Mouse (Mus musculus): ENCODE measurements around the gene Cpsf2. TPM values are rescaled to one million over a fixed set of nuclear protein-coding genes. Genes with fewer than 3 reads are reported as not detected.
"Not testable (repeated sequence)": the region's sequence is repeated elsewhere in the genome, so short reads cannot be mapped to it uniquely, and the experiment has no call there.

Cpsf2 gene
- polyA plus RNA-seq (2017; shearing (Covaris generic)) = 10 to 100 TPM; 16.2 to 19.4 TPM

DNA sequence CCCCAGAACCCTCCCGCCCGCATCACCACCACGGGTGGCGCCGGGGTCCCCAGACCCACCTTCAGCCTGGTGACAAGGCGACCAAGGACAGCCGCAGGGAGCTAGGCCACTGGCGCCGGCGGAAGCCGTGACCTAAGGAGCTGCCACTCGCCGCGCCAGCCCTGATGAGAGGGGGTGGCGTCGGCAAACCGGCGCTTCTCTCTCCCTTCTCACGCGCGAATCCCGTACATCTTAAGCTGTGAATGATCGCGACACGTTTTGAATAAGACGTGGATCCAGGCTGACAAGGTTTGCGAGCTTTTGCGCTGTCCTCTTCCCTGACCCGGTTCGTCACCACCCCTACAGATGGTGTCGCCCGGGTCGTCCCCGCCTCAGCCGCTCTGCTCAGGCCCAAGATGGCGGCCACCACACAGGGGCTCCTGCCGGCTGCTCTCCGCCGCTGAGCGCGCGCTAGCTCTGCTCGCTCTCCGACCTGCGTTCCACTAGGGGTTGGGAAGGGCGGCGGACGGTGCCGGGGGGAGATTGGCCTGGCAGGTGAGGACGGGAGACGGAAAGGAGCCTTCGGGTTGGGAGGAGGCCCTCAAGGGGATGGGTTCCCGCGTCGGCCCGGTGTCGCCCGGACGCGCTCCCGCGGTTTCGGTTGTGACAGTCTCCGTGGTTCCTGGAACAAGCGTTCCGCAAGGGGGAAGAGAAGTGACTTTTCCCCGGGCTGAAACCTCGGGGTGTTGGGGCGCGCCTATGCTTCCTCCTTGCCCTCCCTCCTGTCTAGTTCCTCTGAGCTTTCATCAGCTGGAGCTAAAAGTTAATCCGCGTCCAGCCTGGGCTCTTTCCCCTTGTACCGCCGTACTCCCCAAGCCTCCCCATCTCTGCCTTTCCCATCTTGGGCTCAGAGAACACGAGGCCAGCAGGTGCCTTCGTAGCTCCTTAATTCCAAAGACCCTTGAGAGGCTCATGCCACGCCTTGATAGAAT, at the start of gene Cpsf2:
Gene Cpsf2, plus strand, starts transcription at position 388 of the 971 bp plus-strand sequence.
- ATAC-seq = peak; percentile 85

DNA sequence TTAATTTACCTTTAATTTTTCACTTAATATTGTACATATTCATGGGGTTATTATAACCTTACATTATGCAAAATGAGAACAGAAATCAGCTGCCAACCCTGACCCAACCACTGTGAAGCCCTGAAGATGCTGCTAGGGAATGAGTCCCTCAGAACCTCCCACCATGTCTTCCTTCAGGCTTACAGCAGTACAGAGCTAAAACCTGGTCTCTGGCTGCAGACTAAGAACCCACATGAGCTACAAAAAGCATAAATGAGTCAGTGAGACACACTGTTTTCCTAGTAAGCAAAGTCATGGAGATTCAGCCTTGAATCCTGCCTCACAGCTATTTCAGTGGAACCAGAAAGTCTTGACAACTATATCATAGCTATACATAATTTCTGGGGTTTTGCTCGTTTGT, 47.4 kb upstream of the Cpsf2 start:
- no peak for ATAC-seq

DNA sequence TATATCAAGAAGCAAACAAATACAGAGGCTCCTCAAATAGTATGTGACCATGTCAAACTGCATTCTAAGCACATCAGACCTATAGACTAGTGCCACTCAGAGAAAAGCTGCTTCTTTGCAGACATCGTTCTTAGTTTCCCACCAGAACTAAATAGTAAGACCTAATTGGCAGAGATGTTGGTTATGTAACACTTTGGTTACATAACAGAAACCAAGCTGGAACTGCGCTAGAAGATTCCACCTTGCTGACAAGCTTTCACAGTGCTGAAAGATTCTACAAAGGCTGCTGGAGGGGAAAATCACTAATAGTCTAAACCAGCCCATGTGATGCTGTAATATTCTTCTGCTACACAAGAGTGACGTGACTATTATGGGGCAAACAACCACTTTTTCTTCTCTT, 40.6 kb upstream of the Cpsf2 start:
- ATAC-seq = no peak

DNA sequence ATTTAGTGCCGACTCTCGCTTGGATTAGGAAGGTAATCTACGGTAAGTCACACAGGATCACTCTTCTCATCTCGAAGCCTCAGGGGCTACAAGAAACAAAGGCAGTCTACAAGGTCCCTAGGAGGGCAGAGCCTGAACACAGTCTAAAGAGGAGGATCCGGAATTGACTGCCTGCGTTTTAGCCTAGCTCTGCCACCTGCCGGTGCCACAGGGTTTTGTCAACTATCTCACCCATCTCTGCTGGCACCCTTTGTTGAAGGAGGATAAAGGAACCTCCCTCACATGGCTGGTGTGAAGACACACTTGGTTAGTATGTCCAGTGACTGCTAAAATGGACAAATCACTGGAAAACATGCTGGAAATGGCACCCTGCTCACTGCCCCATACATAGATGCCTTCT, 38.2 kb upstream of the Cpsf2 start:
- no peak for ATAC-seq

DNA sequence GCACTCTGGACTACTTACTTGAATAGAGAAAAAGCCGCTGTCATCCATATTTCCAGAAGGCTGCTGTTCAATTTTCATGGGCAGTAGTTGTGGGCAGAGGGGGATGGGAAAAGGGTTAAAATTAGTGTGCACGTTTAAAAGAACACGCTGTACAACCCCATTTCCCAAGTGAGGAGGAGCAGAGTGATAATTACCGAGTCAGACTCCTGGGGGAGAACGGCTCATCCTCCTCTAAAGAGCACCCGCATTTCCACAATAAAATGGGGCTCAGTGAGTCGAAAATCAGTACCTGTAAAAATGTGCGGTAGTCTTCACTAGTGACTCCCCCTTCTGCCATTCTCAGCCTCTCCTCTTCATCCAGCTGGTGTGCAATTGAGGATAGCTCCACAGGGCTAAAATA, 27.8 kb upstream of the Cpsf2 start:
- ATAC-seq = no peak

GRCm38 (mm10) chr12:101948801-101949200, 27.0 kb upstream of the Cpsf2 start:
- no peak for ATAC-seq

- ATAC-seq = not testable (repeated sequence)
Measured at GRCm38 (mm10) chr12:101955821-101956220, 20.0 kb upstream of the Cpsf2 start.

DNA sequence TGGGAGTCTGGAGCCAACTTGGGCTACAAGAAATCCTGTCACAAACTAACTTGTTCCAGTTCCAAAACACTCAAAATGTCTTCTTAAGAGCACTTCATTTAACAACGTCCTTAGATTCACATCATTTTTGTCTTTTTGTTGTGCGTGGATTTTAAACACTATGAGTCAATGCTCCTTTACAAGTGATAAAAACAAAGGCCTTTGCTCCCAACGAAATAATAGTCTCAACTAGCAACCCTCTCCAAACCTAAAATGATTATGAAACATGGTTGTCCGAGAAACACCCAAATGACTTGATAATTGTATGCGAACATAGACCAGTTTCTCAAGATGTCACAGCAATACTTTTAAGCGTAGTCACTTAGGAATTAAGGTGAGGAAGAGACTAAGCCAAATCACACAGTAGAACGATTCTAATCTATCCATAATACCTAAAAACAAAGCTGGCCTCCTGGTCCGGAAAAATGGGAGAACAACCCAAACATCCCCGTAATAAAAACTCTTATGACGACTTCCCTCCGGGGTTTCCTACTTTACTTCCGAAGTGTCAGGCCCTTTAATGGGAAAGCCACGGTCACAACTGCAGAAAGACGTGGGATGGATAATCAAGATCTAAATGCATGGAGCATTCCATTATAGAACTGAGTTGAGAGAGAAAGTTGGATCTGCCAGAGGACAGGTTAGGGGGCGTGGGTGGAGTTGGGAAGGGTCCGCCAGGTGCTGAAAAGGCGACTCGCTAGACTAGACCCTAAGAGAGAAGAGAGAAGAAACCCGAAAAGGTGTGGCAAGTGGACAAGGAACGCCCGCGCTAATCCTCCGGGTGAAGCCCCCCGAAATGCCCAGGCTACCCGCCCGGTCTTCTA, 18.5 kb upstream of the Cpsf2 start:
- ATAC-seq = peak; percentile 2

DNA sequence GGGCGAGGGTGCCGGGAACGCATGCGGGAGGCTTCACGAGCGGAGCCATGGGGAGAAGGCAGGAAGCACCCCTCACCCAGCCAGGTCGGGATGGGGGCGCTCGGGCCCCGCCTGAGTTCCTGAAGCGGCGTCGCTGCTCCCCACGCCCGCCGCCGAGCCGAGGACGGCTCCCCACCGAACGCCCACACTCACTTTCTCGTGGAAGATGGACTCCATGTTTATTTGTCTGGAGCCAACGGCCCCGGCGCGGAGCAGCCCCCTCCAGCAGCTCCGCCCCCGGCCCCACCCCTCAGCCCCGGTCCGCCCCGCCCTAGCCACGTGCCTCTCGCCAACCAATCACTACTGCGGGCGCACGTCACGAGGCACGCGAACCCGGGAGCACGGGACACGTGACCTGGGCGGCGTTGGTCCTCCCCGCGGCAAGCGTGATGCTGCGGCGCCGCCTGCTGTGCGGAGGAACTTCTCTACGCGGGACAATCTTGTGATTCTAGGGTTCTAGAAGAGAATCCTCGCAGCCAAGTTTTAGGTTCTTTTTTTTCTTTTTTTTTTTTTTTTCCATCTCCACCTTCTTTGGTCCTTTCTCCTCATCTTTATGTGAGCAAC, 17.7 kb upstream of the Cpsf2 start, which contains the start of gene Atxn3:
Gene Atxn3, minus strand, starts transcription at position 305 of the 603 bp plus-strand sequence.
- peak; percentile 98 for ATAC-seq

- peak; percentile 4 for ATAC-seq
Measured at GRCm38 (mm10) chr12:101958556-101958955, 17.2 kb upstream of the Cpsf2 start.

DNA sequence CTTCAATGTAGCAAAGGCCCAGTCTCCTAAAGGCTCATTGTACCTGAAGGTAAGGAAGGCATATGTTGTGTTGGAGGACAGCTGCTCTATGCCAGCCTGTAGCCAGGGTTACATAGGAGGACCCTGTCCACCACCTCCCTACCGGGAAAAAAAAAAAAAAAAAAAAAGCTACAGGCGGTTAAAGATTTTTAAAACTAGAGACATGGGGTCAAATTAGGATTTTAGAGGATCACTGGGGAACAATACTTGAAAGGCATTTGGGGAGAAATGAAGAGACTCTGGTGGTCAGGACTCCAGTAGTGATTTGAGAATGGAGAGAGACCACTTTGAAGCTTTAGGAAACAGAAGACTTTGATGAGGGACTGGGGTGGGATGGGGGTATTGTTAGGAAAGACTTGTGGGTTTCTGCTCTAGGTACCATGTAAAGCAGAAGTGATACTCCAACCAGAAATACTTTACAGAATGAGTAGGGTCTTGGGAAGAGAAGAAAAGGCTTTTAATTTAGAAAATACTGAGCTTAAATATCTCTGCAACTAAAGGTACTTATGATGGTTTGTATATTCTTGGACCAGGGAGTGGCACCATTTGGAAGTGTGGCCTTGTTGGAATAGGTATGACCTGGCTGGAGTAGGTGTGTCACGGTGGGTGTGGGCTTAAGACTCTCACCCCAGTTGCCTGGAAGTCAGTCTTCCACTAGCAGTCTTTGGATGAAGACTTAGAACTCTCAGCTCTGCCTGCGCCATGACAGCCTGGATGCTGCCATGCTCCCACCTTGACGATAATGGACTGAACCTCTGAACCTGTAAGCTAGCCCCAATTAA, 16.6 kb upstream of the Cpsf2 start:
- ATAC-seq = not testable (repeated sequence)

GRCm38 (mm10) chr12:101971311-101971710, 4.5 kb upstream of the Cpsf2 start:
- ATAC-seq = peak; percentile 33

- ATAC-seq = no peak
Measured at GRCm38 (mm10) chr12:101972230-101972629, 3.6 kb upstream of the Cpsf2 start.

- ATAC-seq = no peak
Measured at GRCm38 (mm10) chr12:101974571-101974970, 1.2 kb upstream of the Cpsf2 start.

DNA sequence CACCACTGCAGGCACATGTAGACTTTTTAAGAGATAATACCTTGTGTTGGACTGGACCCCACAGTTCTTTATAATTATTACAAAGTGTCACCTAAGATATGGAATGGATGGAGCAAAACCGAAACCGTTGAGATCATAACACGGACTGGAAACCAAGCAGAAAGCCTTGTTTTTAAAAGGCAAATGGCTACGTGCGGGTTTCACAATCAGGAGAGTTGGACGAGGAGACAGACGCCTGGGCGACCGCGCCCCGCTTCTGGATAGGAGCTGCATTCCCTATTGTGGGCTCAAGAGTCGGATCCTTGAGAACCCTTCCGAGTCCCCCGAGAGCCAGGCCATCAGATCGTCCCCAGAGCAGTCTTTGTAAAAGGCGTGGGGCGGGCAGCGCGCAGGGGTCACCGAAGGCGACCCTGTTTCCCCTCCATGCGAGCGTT, 604 bp upstream of the Cpsf2 start:
- ATAC-seq = peak; percentile 4

- peak; percentile 10 for ATAC-seq
Measured at GRCm38 (mm10) chr12:101976651-101977403, 1.0 kb downstream of the Cpsf2 start.

- no peak for ATAC-seq
Measured at GRCm38 (mm10) chr12:101977404-101977915, 1.7 kb downstream of the Cpsf2 start.

GRCm38 (mm10) chr12:101978162-101978561, 2.4 kb downstream of the Cpsf2 start:
- ATAC-seq = no peak

GRCm38 (mm10) chr12:101978588-101978987, 2.8 kb downstream of the Cpsf2 start:
- no peak for ATAC-seq

GRCm38 (mm10) chr12:101979213-101979750, 3.5 kb downstream of the Cpsf2 start:
- no peak for ATAC-seq
